ENCODE assay signal across 8 mouse cellular contexts in the genomic region with DNA sequence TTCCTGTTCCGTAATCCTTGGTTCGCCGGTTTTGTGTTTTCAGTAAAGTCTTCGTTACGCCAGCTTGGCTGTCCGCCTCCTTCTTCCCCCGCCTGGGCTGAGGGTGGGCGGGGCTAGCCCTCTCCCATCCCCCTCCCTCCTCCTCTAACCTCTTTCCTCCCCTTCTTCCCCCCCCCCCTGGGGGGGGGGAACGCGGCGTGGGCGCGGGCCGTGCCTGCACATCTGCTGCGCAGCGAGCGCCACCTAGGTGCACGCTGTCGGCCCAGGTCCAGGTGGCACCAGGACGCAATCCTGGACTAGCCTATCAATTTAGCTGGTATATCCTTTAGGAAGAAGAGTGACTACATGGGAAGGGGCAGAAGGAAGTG. TPM values are rescaled to one million over a fixed set of nuclear protein-coding genes. Genes with fewer than 3 reads are reported as not detected.
DNase-seq lines count a peak whose midpoint lies in the region; ATAC-seq lines count a peak whose summit lies in the region.

No protein-coding gene starts in this region.

- under 1% methylated on average over 19 of the region's 20 CpGs for WGBS in intestine, embryonic 15.5 days

- peak overlapping the region; percentile 70 for H3K4me2 ChIP-seq in intestine, embryonic 15.5 days (replicated peaks)

- peak; percentile 11; the same call in 1 of the 2 replicates for ATAC-seq in intestine, embryonic 15.5 days

- H3K9ac ChIP-seq in intestine, embryonic 15.5 days: peak overlapping the region; percentile 97

- peak overlapping the region; percentile 86 for H3K4me3 ChIP-seq in intestine, embryonic 15.5 days (replicated peaks)

- intact Hi-C loops in gastrocnemius, postnatal 36 days (cut with DNase I): loop anchor here (1.0 to 5.0 kb wide), 2 partner anchors 27 to 68 kb away; a partner anchor contains a TSS
- intact Hi-C loops in left cerebral cortex, postnatal 25 days (cut with DNase I): loop anchor here (1.0 to 5.0 kb wide), 2 partner anchors 27 to 68 kb away; a partner anchor contains a TSS

- no peaks in the 10 kb centered on the region for H3K9me3 ChIP-seq in intestine, embryonic 15.5 days

- 0 out of 2 replicates have a peak, but pooled peaks cover 7% of the 10 kb centered on the region for H3K36me3 ChIP-seq in intestine, embryonic 15.5 days

- H3K27me3 ChIP-seq in intestine, embryonic 15.5 days (replicated peaks): no peaks in the 10 kb centered on the region

- peak; percentile 85 for DNase-seq in adrenal gland, adult 18-20 months (ENCODE audit: low spot score in 2 of 2)
- peak; percentile 89 for DNase-seq in embryo, embryonic 11.5 days (ENCODE audit: low read depth, low spot score)
- DNase-seq in gastrocnemius, postnatal 36 days: peak; percentile 82 to 88
- peak; percentile 83 to 87 for DNase-seq in left cerebral cortex, postnatal 25 days (ENCODE audit: low spot score in 2 of 2)
- peak; percentile 94 for DNase-seq in mesoderm, embryonic 11.5 days (ENCODE audit: low read depth, low spot score)
- DNase-seq in right cerebral cortex, postnatal 36 days (ENCODE audit: low spot score in 2 of 2): peak; percentile 83 to 85
- DNase-seq in urinary bladder, postnatal 4 days (ENCODE audit: low spot score in 2 of 2): peak; percentile 87 to 90

- H3K4me1 ChIP-seq in intestine, embryonic 15.5 days (replicated peaks): peaks cover 38% of the 10 kb centered on the region

- peak overlapping the region; percentile 98 for H3K27ac ChIP-seq in intestine, embryonic 15.5 days

RNA-seq across cellular contexts. Expression of a gene that starts 1.8 kb away (rescaled TPM):
- 100 to 1,000 TPM; 228 to 252 TPM for total RNA-seq in adrenal gland, adult 18-20 months (2021)
- 10 to 100 TPM; 60.6 to 77.9 TPM for total RNA-seq in gastrocnemius, postnatal 36 days (2021)
- 83.7 and 88.8 TPM in 2 replicates for polyA plus RNA-seq in intestine, embryonic 15.5 days (2015; fragmentation: Nextera tagmentation; extraction: Ambion mirVana)
- 100 to 1,000 TPM; 209 to 225 TPM for total RNA-seq in left cerebral cortex, postnatal 25 days (2021)

RNA-seq across cellular contexts. Expression of a gene that starts 2.7 kb away (rescaled TPM):
- total RNA-seq in adrenal gland, adult 18-20 months (2021): under 1 TPM in 1 of 2 experiments, not detected in 1; 0.10 TPM
- under 1 TPM in 1 of 2 experiments, not detected in 1; 0.05 TPM for total RNA-seq in gastrocnemius, postnatal 36 days (2021)
- polyA plus RNA-seq in intestine, embryonic 15.5 days (2015; fragmentation: Nextera tagmentation; extraction: Ambion mirVana): not detected in 2 replicates
- under 1 TPM; 0.18 to 0.30 TPM for total RNA-seq in left cerebral cortex, postnatal 25 days (2021)

RNA-seq across cellular contexts. Expression of a gene that starts 17.8 kb away (rescaled TPM):
- total RNA-seq in adrenal gland, adult 18-20 months (2021): under 1 TPM in 1 of 2 experiments, not detected in 1; 0.53 TPM
- not detected for total RNA-seq in gastrocnemius, postnatal 36 days (2021)
- 2.1 and 2.5 TPM in 2 replicates for polyA plus RNA-seq in intestine, embryonic 15.5 days (2015; fragmentation: Nextera tagmentation; extraction: Ambion mirVana)
- not detected for total RNA-seq in left cerebral cortex, postnatal 25 days (2021)

RNA-seq across cellular contexts. Expression of a gene that starts 23.0 kb away (rescaled TPM):
- total RNA-seq in adrenal gland, adult 18-20 months (2021): under 1 TPM; 0.42 to 0.86 TPM
- total RNA-seq in gastrocnemius, postnatal 36 days (2021): 1 to 10 TPM; 1.9 to 2.1 TPM
- 0.21 and 0.53 TPM in 2 replicates for polyA plus RNA-seq in intestine, embryonic 15.5 days (2015; fragmentation: Nextera tagmentation; extraction: Ambion mirVana)
- 1 to 10 TPM; 1.6 to 1.7 TPM for total RNA-seq in left cerebral cortex, postnatal 25 days (2021)

RNA-seq across cellular contexts. Expression of a gene that starts 27.5 kb away (rescaled TPM):
- total RNA-seq in adrenal gland, adult 18-20 months (2021): 10 to 100 TPM; 73.2 to 75.9 TPM
- 10 to 100 TPM; 54.9 to 63.3 TPM for total RNA-seq in gastrocnemius, postnatal 36 days (2021)
- 286 and 323 TPM in 2 replicates for polyA plus RNA-seq in intestine, embryonic 15.5 days (2015; fragmentation: Nextera tagmentation; extraction: Ambion mirVana)
- 10 to 100 TPM; 62.9 to 63.5 TPM for total RNA-seq in left cerebral cortex, postnatal 25 days (2021)

Comparison
In these comparisons a context has a peak if more than half of its experiments do, and no peak if none do; other contexts are left out.
1. Peak in every context shown above with its lines: DNase-seq, ATAC-seq, H3K4me3 ChIP-seq and H3K27ac ChIP-seq.